8 mouse cellular contexts compared by ENCODE assay signal in genomic region chr1:157101122-157101865, GRCm38 (mm10). TPM values are rescaled to one million over a fixed set of nuclear protein-coding genes. Genes with fewer than 3 reads are reported as not detected.
DNase-seq lines count a peak whose midpoint lies in the region; ATAC-seq and TF ChIP-seq lines count a peak whose summit lies in the region.

No protein-coding gene starts in this region.

- no peaks in the 10 kb centered on the region for H3K27me3 ChIP-seq in heart, embryonic 12.5 days (replicated peaks)
- H3K27me3 ChIP-seq in kidney, postnatal 0 days (ENCODE audit: insufficient read depth, low read length) = no peaks in the 10 kb centered on the region
- H3K27me3 ChIP-seq in stomach, embryonic 16.5 days (ENCODE audit: control insufficient read depth, insufficient read depth, low read length) = no peaks in the 10 kb centered on the region
- H3K27me3 ChIP-seq in cerebellum, adult 2 months (ENCODE audit: control insufficient read depth, insufficient read depth, low read length) = no peaks in the 10 kb centered on the region

- H3K4me1 ChIP-seq in lung, adult 2 months (ENCODE audit: control insufficient read depth, insufficient read depth, low read length) = peaks cover 4% of the 10 kb centered on the region
- peaks cover 8% of the 10 kb centered on the region; the same call in 1 of the 2 replicates for H3K4me1 ChIP-seq in heart, embryonic 12.5 days (replicated peaks)
- no peaks in the 10 kb centered on the region; the same call in 1 of the 2 replicates for H3K4me1 ChIP-seq in kidney, postnatal 0 days (replicated peaks; ENCODE audit: insufficient read depth, low read length)
- H3K4me1 ChIP-seq in stomach, embryonic 16.5 days (ENCODE audit: control insufficient read depth, insufficient read depth, low read length) = peaks cover 9% of the 10 kb centered on the region
- H3K4me1 ChIP-seq in cerebellum, adult 2 months (ENCODE audit: control insufficient read depth, insufficient read depth, low read length) = no peaks in the 10 kb centered on the region; the same call in 1 of the 2 replicates

- no peak overlapping the region for H3K4me3 ChIP-seq in lung, adult 2 months (replicated peaks; ENCODE audit: extremely low read depth, low read depth, low read length)
- H3K4me3 ChIP-seq in heart, embryonic 12.5 days = peak overlapping the region; percentile 30
- peak overlapping the region; percentile 7 for H3K4me3 ChIP-seq in kidney, postnatal 0 days (replicated peaks; ENCODE audit: low read depth, low read length)
- H3K4me3 ChIP-seq in stomach, embryonic 16.5 days (replicated peaks; ENCODE audit: low read length) = peak overlapping the region; percentile 35
- H3K4me3 ChIP-seq in cerebellum, adult 2 months (replicated peaks; ENCODE audit: insufficient read depth, low read depth, low read length) = no peak overlapping the region

- H3K27ac ChIP-seq in heart, embryonic 12.5 days (ENCODE audit: poor library complexity, severe bottlenecking) = no peak overlapping the region
- H3K27ac ChIP-seq in kidney, postnatal 0 days = no peak overlapping the region
- H3K27ac ChIP-seq in stomach, embryonic 16.5 days (ENCODE audit: low read length) = no peak overlapping the region
- H3K27ac ChIP-seq in cerebellum, adult 2 months (ENCODE audit: insufficient read depth, low read length) = no peak overlapping the region

- 0 out of 2 replicates have a peak overlapping the region, but pooled peaks have one; percentile 8 for H3K9ac ChIP-seq in heart, embryonic 12.5 days
- H3K9ac ChIP-seq in kidney, postnatal 0 days (ENCODE audit: low read depth, low read length) = peak overlapping the region; percentile 35; the same call in 1 of the 2 replicates
- peak overlapping the region; percentile 22 for H3K9ac ChIP-seq in stomach, embryonic 16.5 days (ENCODE audit: low read length)

- DNase-seq in lung, adult 18-20 months = peak; percentile 25 to 41
- DNase-seq in lung, adult 2 months = no peak
- DNase-seq in embryo, embryonic 11 days = peak; percentile 75
- peak; percentile 85 for DNase-seq in kidney, postnatal 0 days (ENCODE audit: low spot score)
- no peak for DNase-seq in cerebellum, adult 2 months

- 14% methylated on average over 19 of the region's 19 CpGs for WGBS in lung, adult 2 months
- 17% methylated on average over 19 of the region's 19 CpGs for WGBS in heart, embryonic 12.5 days
- WGBS in kidney, postnatal 0 days = 11% methylated on average over 19 of the region's 19 CpGs
- WGBS in stomach, embryonic 16.5 days = 12% methylated on average over 19 of the region's 19 CpGs
- 10% methylated on average over 19 of the region's 19 CpGs for WGBS in cerebellum, adult 2 months

- TF ChIP-seq POLR2A in lung, adult 2 months (IDR thresholded peaks at IDR 0.05; ENCODE audit: borderline replicate concordance, extremely low read depth, low read depth, low read length) = no peak
- TF ChIP-seq POLR2A in cerebellum, adult 2 months (IDR thresholded peaks at IDR 0.05; ENCODE audit: borderline replicate concordance, insufficient read depth, low read length) = no peak

- H3K9me3 ChIP-seq in heart, embryonic 12.5 days (replicated peaks) = no peaks in the 10 kb centered on the region
- H3K9me3 ChIP-seq in kidney, postnatal 0 days (replicated peaks; ENCODE audit: low read length) = no peaks in the 10 kb centered on the region
- no peaks in the 10 kb centered on the region for H3K9me3 ChIP-seq in stomach, embryonic 16.5 days (replicated peaks; ENCODE audit: control insufficient read depth, low read length)

- no peak for TF ChIP-seq CTCF in lung, adult 2 months (IDR thresholded peaks at IDR 0.05; ENCODE audit: insufficient read depth, low read length)
- TF ChIP-seq CTCF in kidney, postnatal 0 days (IDR thresholded peaks at IDR 0.05; ENCODE audit: low read depth) = no peak
- no peak for TF ChIP-seq CTCF in cerebellum, adult 2 months (IDR thresholded peaks at IDR 0.05; ENCODE audit: borderline replicate concordance, insufficient read depth, low read depth, low read length)

- peak; percentile 42; the same call in 1 of the 2 replicates for ATAC-seq in heart, embryonic 12.5 days (ENCODE audit: insufficient number of reproducible peaks, low FRiP score)
- peak; percentile 76; the same call in 1 of the 2 replicates for ATAC-seq in kidney, postnatal 0 days (replicated peaks; ENCODE audit: low FRiP score, low read depth)
- peak; percentile 97 for ATAC-seq in megakaryocyte, adult 5-6 weeks (ENCODE audit: poor library complexity, severe bottlenecking)
- peak; percentile 69; the same call in 1 of the 2 replicates for ATAC-seq in stomach, embryonic 16.5 days (ENCODE audit: insufficient read depth, low FRiP score)

- H3K4me2 ChIP-seq in heart, embryonic 12.5 days = peak overlapping the region; percentile 61
- H3K4me2 ChIP-seq in kidney, postnatal 0 days (ENCODE audit: low read length) = peak overlapping the region; percentile 42
- H3K4me2 ChIP-seq in stomach, embryonic 16.5 days (ENCODE audit: low read depth, low read length) = peak overlapping the region; percentile 51

- no peaks in the 10 kb centered on the region for H3K36me3 ChIP-seq in heart, embryonic 12.5 days
- no peaks in the 10 kb centered on the region for H3K36me3 ChIP-seq in kidney, postnatal 0 days (ENCODE audit: insufficient read depth, low read length)
- no peaks in the 10 kb centered on the region for H3K36me3 ChIP-seq in stomach, embryonic 16.5 days (ENCODE audit: control insufficient read depth, insufficient read depth, low read length)

RNA-seq across cellular contexts. Expression of gene Tex35, which starts 7.2 kb away (rescaled TPM):
- polyA plus RNA-seq in lung, adult 2 months (2012; rRNA removed) = 0.15 TPM in 1 of 2 replicates, not detected in the other
- not detected in 2 replicates for polyA plus RNA-seq in heart, embryonic 12.5 days (2016; fragmentation: Nextera tagmentation; extraction: Ambion mirVana)
- polyA plus RNA-seq in kidney, postnatal 0 days (2015; fragmentation: Nextera tagmentation; extraction: Ambion mirVana) = not detected in 2 replicates
- total RNA-seq in megakaryocyte, adult 5-6 weeks (2015) = not detected in 2 replicates
- total RNA-seq in megakaryocyte, adult 5-6 weeks (2017) = not detected in 2 replicates
- polyA plus RNA-seq in stomach, embryonic 16.5 days (2015; fragmentation: Nextera tagmentation; extraction: Ambion mirVana) = not detected in 2 replicates
- not detected in 2 replicates for polyA plus RNA-seq in cerebellum, adult 2 months (2012; rRNA removed)

Comparison
In these comparisons a context has a peak if more than half of its experiments do, and no peak if none do; other contexts are left out.
1. DNase-seq: peak in lung, adult 18-20 months (2 of 2), embryo, embryonic 11 days (single experiment) and kidney, postnatal 0 days (single experiment); none in lung, adult 2 months (single experiment) and cerebellum, adult 2 months (0 of 2).
2. H3K4me3 ChIP-seq: peak in heart, embryonic 12.5 days (single experiment), kidney, postnatal 0 days (single experiment) and stomach, embryonic 16.5 days (single experiment); none in lung, adult 2 months (single experiment) and cerebellum, adult 2 months (single experiment).
3. ATAC-seq: peak in every context shown above with its lines; median percentile 97 in megakaryocyte, adult 5-6 weeks; 76 in kidney, postnatal 0 days; 69 in stomach, embryonic 16.5 days; 42 in heart, embryonic 12.5 days.
4. Peak in every context shown above with its lines, with median percentiles within 50 percentile points of each other: H3K4me2 ChIP-seq and H3K9ac ChIP-seq.